Mouse (Mus musculus): ENCODE results near the gene Dhrs7b.

- TF ChIP-seq CTCF (IDR thresholded peaks at IDR 0.05; ENCODE audit: borderline replicate concordance, extremely low read depth, insufficient read depth, insufficient read length) (no peak), POLR2A (IDR thresholded peaks at IDR 0.05; ENCODE audit: borderline replicate concordance, extremely low read depth, insufficient read depth, insufficient read length, poor library complexity, severe bottlenecking) (no peak)
Measured at GRCm38 (mm10) chr11:60823771-60824170, 6.7 kb upstream of the Dhrs7b start.

Measured in brain, embryonic 14.5 days (tissue).